Mouse (Mus musculus): Measurements from ENCODE around the gene Gm38392.
A peak's percentile ranks its signal among the peaks of the same experiment; 100 is the strongest.
"Not testable (repeated sequence)": the region's sequence is repeated elsewhere in the genome, so short reads cannot be mapped to it uniquely, and the experiment has no call there.

The Gm38392 gene

DNA sequence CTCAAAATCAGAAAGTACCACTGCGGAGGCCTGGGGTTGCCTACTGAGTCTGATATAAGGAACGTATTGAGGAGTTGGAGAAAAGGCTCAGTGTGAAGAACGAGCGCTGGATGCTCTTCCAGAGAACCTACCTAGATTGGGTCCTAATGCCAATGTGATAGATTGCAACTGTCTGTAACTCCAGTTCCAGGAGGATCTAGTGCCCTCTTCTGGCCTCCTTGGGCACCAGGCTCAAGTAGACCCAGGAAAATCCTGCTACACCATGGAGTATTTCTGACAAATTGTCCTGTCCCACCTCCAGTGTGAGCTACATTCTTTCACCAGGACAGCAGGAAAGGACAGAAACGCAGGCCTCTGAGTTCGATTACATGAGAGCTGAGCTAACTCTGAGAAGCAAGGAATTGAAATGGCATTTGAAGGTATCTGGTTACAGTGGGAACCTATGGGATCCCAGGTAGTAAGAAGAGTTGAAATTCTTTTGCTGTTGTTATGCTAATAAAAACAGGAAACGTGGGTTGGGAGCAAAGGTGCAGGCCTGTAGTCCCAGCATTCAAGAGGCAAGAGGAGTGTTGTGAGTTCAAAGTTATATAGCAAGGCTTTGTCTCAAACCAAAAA, 10.4 kb downstream of the Gm38392 start:
- no peak for DNase-seq (ENCODE audit: low read depth)

DNA sequence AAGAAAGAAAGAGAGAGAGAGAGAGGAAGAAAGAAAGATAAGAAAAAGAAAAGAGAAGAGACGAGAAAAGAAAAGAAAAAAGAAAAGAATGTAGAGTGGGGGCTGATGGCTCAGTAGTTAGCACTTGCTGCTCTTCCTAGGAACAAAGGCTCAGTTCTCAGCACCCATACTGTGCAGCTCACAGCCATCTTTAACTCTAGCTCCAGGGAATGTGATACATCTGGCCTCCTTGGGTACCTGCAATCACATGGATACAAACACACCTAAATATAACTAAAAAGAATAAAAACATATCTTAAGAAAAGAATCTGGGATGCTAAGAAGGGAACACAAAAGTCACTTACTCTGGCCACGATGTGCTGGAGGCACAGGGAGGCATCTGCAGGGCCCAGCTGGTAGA, 10.9 kb downstream of the Gm38392 start:
- no peak for DNase-seq (ENCODE audit: low read depth)

DNA sequence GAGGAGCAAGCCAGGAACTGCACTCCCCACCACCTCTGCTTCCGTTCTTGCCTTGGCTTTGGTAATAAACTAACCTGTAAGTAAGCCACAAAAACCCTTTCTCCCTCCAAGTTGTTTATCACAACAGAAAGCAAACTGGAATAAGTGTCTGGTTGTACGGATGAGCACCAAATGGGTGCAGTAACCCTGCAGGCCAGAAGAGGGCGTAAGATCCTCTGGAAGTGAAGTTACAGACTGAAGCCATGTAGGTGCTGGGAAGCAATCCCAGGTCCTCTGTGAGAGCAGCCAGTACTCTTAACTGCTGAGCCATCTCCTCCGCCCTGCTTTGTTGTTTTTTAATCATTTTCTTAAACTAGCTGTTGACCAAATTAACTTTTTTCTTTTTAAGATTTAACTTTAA, 13.0 kb downstream of the Gm38392 start:
- no peak for DNase-seq (ENCODE audit: low read depth)

DNA sequence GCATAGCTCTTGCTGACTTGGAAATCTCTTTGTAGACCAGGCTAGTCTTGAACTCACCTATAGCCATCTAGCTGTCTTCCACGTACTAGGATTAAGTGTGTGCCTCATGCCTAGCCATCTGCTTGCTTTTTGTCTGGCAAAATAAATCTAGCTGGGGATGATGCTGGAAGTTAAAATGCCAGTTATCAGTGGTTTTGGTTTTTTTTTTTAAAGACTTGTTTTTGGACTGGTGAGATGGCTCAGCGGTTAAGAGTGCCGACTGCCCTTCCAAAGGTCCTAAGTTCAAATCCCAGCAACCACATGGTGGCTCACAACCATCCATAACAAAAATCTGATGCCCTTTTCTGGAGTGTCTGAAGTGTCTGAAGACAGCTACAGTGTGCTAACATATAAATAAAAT, 15.2 kb downstream of the Gm38392 start:
- DNase-seq (ENCODE audit: low read depth) = no peak

DNA sequence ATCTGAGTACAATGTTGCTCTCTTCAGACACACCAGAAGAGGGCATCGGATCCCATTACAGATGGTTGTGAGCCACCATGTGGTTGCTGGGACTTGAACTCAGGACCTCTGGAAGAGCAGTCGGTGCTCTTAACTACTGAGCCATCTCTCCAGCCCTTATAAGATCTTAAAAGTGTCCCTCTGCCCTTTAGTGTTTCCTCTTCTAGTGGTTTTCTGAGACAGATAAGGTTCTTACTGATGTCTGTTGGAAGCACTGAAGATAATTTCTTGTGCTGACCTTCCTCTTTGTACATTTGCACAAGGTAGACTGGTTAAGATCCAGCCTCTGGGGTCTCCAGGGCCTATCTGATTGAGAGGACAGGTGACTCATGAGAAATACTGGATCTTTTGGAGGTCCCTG, 15.7 kb downstream of the Gm38392 start:
- not testable (repeated sequence) for DNase-seq (ENCODE audit: low read depth)

DNA sequence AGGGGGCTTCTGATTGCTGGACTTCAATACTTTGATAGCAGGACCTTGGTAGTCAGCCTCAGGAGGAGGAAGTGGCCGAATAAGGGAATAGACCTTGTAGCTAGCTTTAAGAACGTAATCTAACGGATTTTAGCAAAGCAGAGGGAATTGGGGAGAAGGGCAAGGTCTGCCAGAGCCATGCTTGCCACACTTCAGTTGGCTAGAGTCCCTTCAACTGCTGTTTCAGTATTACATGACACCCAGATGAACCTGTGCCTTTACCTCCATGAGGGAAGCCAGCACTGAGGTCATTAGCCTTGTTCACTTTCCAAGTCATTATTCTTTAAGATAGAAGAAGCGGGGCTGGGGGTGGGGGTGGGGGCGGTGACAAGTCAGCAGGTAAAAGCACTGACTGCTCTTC, 18.0 kb downstream of the Gm38392 start:
- no peak for DNase-seq (ENCODE audit: low read depth)

GRCm38 (mm10) chr3:88268014-88268413, 19.0 kb downstream of the Gm38392 start:
- DNase-seq (ENCODE audit: low read depth) = not testable (repeated sequence)

DNA sequence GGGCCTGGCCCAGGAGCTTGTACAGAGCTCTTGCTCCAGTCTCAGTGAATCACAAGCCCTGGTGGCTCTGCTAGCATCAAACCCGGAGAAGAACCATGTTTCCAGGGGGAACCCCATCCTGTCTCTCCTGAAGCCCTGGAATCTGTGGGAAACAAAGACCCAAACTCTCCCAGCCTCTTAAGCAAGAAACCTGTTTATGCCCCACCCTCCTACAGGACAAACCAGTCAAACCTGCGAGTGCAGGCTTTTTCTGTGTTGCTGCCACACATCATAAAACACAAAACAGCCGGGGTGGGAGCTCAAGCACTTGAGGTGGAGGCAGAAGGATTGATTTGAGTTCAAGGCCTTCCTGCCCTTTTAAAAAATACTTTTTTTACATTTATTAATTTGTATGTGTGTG, 24.7 kb downstream of the Gm38392 start:
- no peak for DNase-seq (ENCODE audit: low read depth)

DNA sequence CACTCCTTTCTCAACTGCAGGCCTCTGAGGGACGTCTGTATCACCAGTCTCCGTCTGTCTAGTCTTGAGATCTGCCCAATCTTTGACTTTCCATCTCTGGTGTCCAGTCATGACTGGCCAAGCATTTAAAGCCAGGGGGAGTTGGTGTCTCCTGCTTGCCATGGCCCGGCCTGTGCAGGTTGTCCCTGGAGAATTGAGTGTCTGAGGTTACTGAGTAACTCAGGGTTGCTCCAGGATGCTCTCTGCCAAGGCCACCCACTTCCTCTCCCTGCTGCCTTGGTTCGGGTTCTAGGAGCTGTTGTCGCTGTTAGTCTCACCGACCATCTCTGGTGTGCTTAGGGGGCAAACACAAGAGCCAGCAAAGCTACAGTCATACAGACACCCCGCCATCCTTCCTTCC, 30.6 kb downstream of the Gm38392 start:
- no peak for DNase-seq (ENCODE audit: low read depth)

DNA sequence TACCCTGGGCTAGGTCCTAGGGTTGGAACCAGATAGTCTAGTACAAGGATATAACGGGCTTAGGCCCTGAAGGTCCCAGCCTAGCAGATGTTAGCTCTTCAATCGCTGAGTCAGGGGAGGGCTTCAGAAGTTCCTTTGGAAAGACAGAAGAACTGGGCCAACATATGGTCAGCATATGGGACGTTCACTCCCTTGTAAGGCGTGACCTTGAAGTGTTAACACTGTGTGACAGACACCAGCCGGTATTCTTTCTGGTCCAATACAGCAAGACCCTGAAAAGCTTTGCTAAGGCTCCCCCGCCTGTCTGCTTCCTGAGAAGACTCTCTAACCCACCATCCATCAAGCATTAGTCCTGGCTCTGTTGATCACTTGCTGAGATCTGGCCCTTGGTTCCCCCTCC, 31.1 kb downstream of the Gm38392 start:
- no peak for DNase-seq (ENCODE audit: low read depth)

DNA sequence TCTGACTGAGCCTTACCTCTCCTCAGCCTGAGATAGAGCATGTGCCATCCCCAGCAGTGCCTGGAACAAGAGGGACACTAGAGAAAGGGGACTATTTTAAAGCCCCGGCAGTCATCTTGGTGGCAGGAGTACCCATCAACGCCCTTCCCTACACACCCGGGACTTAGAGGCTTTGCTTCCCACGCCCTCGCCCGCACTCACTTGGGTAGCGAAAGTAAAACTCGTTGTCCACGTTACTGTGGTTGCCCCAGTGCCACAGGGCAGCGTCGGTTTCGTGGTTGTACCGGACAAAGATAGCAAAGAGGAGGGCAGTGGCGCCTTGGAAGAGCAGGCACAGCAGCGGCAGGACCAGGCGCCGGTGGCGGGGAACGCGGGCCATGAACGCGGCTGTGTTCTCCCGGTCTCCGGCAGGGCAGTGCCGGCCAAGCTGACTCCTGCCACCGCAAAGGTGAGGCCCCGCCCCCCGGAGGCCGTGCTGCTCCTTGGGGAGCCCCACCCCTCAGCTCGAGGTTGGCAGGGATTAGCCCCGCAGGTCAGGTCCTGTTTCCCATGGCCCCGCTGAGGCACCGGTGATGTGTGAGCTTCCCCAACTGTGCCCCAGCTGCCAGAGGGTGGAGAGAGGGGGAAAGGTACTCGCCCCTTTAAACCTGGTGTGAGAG, 32.6 kb downstream of the Gm38392 start, which contains the start of gene Rhbg:
Rhbg (minus strand) TSS at position 442 of the 659 bp plus-strand sequence.
- no peak for DNase-seq (ENCODE audit: low read depth)

GRCm38 (mm10) chr3:88252739-88253138, 34.3 kb downstream of the Gm38392 start:
- DNase-seq (ENCODE audit: low read depth) = no peak

- no peak for DNase-seq (ENCODE audit: low read depth)
Observed at GRCm38 (mm10) chr3:88248406-88248805, 38.6 kb downstream of the Gm38392 start.

GRCm38 (mm10) chr3:88247666-88248065, 39.3 kb downstream of the Gm38392 start:
- DNase-seq (ENCODE audit: low read depth) = no peak

GRCm38 (mm10) chr3:88245811-88246210, 41.2 kb downstream of the Gm38392 start:
- DNase-seq (ENCODE audit: low read depth) = peak; percentile 38

GRCm38 (mm10) chr3:88244071-88244470, 42.9 kb downstream of the Gm38392 start:
- DNase-seq (ENCODE audit: low read depth) = peak; percentile 46

DNA sequence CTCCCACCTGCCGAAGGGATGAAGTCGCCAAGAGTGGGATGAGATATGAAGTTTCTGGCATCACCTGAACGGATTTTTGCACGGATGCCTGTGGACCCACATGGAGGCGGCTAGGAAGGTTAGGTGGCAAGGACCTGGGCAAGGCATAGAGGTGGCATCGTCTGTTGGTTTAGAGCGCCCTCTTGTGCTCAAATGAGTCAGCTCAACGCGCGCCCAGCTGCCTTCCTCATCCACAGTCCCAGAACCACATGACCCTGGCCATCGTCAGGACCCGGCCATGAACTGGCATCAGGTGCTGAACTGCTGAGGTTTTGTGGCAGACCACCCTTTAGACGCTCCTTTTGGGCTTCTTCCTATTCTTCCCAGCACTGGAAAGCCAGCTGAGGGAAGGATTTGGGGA, 44.5 kb downstream of the Gm38392 start:
- peak; percentile 57 for DNase-seq (ENCODE audit: low read depth)

GRCm38 (mm10) chr3:88241045-88241786, 45.8 kb downstream of the Gm38392 start:
- DNase-seq (ENCODE audit: low read depth) = no peak

DNA sequence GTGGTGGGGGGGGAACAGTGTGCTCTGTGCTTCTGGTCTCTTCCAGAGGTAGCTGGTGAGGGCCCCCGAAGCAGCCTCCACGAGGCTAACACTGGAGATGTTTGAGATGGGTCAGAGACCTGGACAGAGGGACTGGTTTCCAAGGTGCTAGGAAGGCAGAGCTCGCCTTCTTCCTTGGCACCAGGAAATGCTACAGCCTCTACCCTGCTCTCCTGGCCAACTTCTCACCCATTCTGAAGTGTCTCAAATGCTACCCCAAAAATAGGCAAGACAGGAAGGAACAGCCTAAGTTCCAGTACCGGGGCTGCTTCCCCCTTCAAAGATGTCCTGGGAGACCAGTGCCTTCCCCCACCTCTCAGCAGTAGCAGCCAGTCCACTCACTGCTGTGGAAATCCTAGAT, 47.6 kb downstream of the Gm38392 start:
- no peak for DNase-seq (ENCODE audit: low read depth)

- no peak for DNase-seq (ENCODE audit: low read depth)
Observed at GRCm38 (mm10) chr3:88238866-88239391, 48.1 kb downstream of the Gm38392 start.

- no peak for DNase-seq (ENCODE audit: low read depth)
Observed at GRCm38 (mm10) chr3:88237556-88238194, 49.3 kb downstream of the Gm38392 start.

GRCm38 (mm10) chr3:88237161-88237555, 49.9 kb downstream of the Gm38392 start:
- DNase-seq (ENCODE audit: low read depth) = no peak
